Mouse (Mus musculus): ENCODE measurements around the gene Rhebl1. TPM values are rescaled to one million over a fixed set of nuclear protein-coding genes. Genes with fewer than 3 reads are reported as not detected.

The Rhebl1 gene
- total and polyA plus RNA-seq, 3 experiments = 11.1 to 25.1 (median 17.6) TPM

DNA sequence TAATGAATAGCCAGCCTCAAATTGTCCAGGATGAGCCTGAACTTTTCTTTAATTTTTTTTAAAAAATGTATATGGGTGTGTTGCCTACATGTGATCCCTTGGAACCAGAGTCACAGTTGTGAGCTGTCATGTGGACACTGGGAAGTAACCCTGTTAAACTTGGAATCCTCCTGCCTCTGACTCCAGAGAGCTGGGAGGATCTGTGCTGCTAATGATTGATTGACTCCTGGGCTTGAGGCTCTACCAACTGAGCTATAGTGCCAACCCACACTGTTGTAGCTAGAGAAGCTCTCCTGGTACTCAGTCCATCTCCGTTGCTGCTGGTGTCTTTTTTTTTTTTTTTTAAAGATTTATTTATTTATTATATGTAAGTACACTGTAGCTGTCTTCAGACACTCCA is 10.2 kb downstream of the Rhebl1 start:
- Histone ChIP-seq H3K36me3 (replicated peaks in 1 of 2; ENCODE audit: control insufficient read depth in 1 of 2, insufficient read depth in 1 of 2, low read length in 1 of 2) (peaks cover 0 to 7% of the 10 kb centered on the region in 2 experiments), H3K9me3 (replicated peaks; ENCODE audit: low read length) (no peaks in the 10 kb centered on the region), H3K27ac (ENCODE audit: insufficient read depth, low read depth) (no peak overlapping the region), H3K4me3 (replicated peaks in 1 of 3; ENCODE audit: low read depth in 2 of 3, low read length in 2 of 3, poor library complexity in 1 of 3) (no peak overlapping the region), H3K27me3 (replicated peaks) (peaks cover 1% of the 10 kb centered on the region), H3K4me1 (ENCODE audit: control insufficient read depth in 1 of 2, insufficient read depth in 2 of 2) (peaks cover 7 to 22% of the 10 kb centered on the region in 2 experiments), H3K4me2 (ENCODE audit: insufficient read depth, low read depth, poor library complexity, severe bottlenecking) (no peak overlapping the region), H3K79me2 (replicated peaks; ENCODE audit: control insufficient read depth, extremely low read depth, insufficient read depth, poor library complexity, severe bottlenecking) (peaks cover 11% of the 10 kb centered on the region; the same call in 1 of the 2 replicates), H3K9ac (ENCODE audit: insufficient read depth, low read depth) (no peak overlapping the region)
- dilution Hi-C loops (cut with MboI; ENCODE audit: extremely low pct_ligation_motif_present, extremely low pct_unique_long_range_greater_than_20kb, low sequenced_read_pairs) (no loop called here), in situ Hi-C loops (cut with MboI; ENCODE audit: low pct_ligation_motif_present, low pct_unique_long_range_greater_than_20kb, low sequenced_read_pairs) (no loop called here)
- TF ChIP-seq ZC3H11A (IDR thresholded peaks at IDR 0.05; ENCODE audit: low read depth, low read length) = no peak
- no peak for TF ChIP-seq ZNF384 (IDR thresholded peaks at IDR 0.05; ENCODE audit: low read depth, low read length)
- no peak for TF ChIP-seq NRF1 (IDR thresholded peaks at IDR 0.05; ENCODE audit: low read depth, low read length)
- no peak for TF ChIP-seq TBP (conservative IDR thresholded peaks at IDR 0.05; ENCODE audit: low read depth, low read length)
- no peak for TF ChIP-seq HCFC1 (IDR thresholded peaks at IDR 0.05; ENCODE audit: low read depth, low read length)
- TF ChIP-seq KAT2A (IDR thresholded peaks at IDR 0.05; ENCODE audit: insufficient replicate concordance, low read length) = no peak
- no peak for TF ChIP-seq CHD1 (IDR thresholded peaks at IDR 0.05; ENCODE audit: low read depth, low read length)
- TF ChIP-seq ZKSCAN1 (IDR thresholded peaks at IDR 0.05; ENCODE audit: borderline replicate concordance, low read depth, low read length) = no peak
- no peak for TF ChIP-seq ZMIZ1 (IDR thresholded peaks at IDR 0.05; ENCODE audit: low read depth, low read length)
- no peak for TF ChIP-seq JUN (IDR thresholded peaks at IDR 0.05; ENCODE audit: insufficient read depth, low read depth, low read length)
- no peak for TF ChIP-seq CHD2 (IDR thresholded peaks at IDR 0.05; ENCODE audit: low read length)
- no peak for TF ChIP-seq RAD21 (IDR thresholded peaks at IDR 0.05; ENCODE audit: low read depth, low read length)
- no peak for TF ChIP-seq MAZ (IDR thresholded peaks at IDR 0.05; ENCODE audit: low read depth, low read length)
- DNase-seq (ENCODE audit: extremely low read depth) = no peak

DNA sequence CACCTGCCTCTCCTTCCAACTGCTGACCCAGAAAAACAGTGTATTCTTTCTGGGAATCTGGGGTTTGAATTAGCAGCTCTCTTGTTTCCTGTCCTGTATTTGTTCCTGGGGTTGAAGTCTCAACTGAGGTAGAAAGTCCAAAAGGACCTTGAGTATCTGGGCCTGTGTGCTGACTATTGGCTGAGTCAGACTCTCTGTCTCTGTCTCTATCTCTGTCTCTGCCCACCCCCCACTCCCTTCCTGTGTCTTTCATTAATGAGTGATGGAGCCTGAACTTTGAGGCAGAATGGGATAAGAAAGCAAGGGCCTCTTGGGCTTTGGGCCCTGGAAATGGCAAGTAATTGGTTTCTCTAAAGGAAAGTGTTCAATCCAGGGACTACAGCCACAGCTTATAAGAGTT is 10.7 kb downstream of the Rhebl1 start:
- Histone ChIP-seq H3K4me1 (ENCODE audit: control insufficient read depth in 1 of 2, insufficient read depth in 2 of 2) (peaks cover 7 to 27% of the 10 kb centered on the region in 2 experiments), H3K4me2 (ENCODE audit: insufficient read depth, low read depth, poor library complexity, severe bottlenecking) (no peak overlapping the region), H3K27me3 (replicated peaks) (peaks cover 1% of the 10 kb centered on the region), H3K9me3 (replicated peaks; ENCODE audit: low read length) (no peaks in the 10 kb centered on the region), H3K79me2 (replicated peaks; ENCODE audit: control insufficient read depth, extremely low read depth, insufficient read depth, poor library complexity, severe bottlenecking) (peaks cover 11% of the 10 kb centered on the region; the same call in 1 of the 2 replicates), H3K36me3 (replicated peaks in 1 of 2; ENCODE audit: control insufficient read depth in 1 of 2, insufficient read depth in 1 of 2, low read length in 1 of 2) (peaks cover 4 to 11% of the 10 kb centered on the region in 2 experiments), H3K9ac (ENCODE audit: insufficient read depth, low read depth) (no peak overlapping the region), H3K4me3 (replicated peaks in 1 of 3; ENCODE audit: low read depth in 2 of 3, low read length in 2 of 3, poor library complexity in 1 of 3) (no peak overlapping the region), H3K27ac (ENCODE audit: insufficient read depth, low read depth) (no peak overlapping the region)
- in situ Hi-C loops (cut with MboI; ENCODE audit: low pct_ligation_motif_present, low pct_unique_long_range_greater_than_20kb, low sequenced_read_pairs) (no loop called here), dilution Hi-C loops (cut with MboI; ENCODE audit: extremely low pct_ligation_motif_present, extremely low pct_unique_long_range_greater_than_20kb, low sequenced_read_pairs) (no loop called here)
- TF ChIP-seq POLR2A (IDR thresholded peaks at IDR 0.05; ENCODE audit: low read depth, low read length) (no peak), RAD21 (IDR thresholded peaks at IDR 0.05; ENCODE audit: low read depth, low read length) (no peak), ZNF384 (IDR thresholded peaks at IDR 0.05; ENCODE audit: low read depth, low read length) (no peak), CHD1 (IDR thresholded peaks at IDR 0.05; ENCODE audit: low read depth, low read length) (no peak), RCOR1 (conservative IDR thresholded peaks at IDR 0.05; ENCODE audit: low read depth, low read length) (no peak), ZMIZ1 (IDR thresholded peaks at IDR 0.05; ENCODE audit: low read depth, low read length) (no peak), MYC (IDR thresholded peaks at IDR 0.05; ENCODE audit: low read depth, low read length) (no peak), EP300 (IDR thresholded peaks at IDR 0.05; ENCODE audit: low read length) (no peak), JUND (conservative IDR thresholded peaks at IDR 0.05; ENCODE audit: low read depth, low read length) (no peak), SIN3A (IDR thresholded peaks at IDR 0.05; ENCODE audit: low read length) (no peak)
- no peak for DNase-seq (ENCODE audit: extremely low read depth)
